Mouse (Mus musculus) liver, embryonic 15.5 days (tissue): ENCODE measurements around the gene Gm26661. TPM values are rescaled to one million over a fixed set of nuclear protein-coding genes. Genes with fewer than 3 reads are reported as not detected.

Experiments used
- ATAC-seq: fragments of 200-750 bp; cut with Nextera tagmentation; 2 replicates; pipeline ENCODE4 v1.8.0; 2017; ENCODE audit warnings: moderate number of reproducible peaks, mild to moderate bottlenecking, moderate library complexity; ENCODE audit not compliant: insufficient read depth
- H3K27ac ChIP-seq: fragments of 300-500 bp; sonication (generic); replicated peaks from 2 replicates; pipeline ENCODE4 v1.5.1; 2015; ENCODE audit warnings: mild to moderate bottlenecking, inconsistent platforms
- H3K27me3 ChIP-seq: fragments of 300-500 bp; sonication (generic); 2 replicates; pipeline ENCODE4 v1.6.1; 2015; ENCODE audit warnings: mild to moderate bottlenecking, inconsistent platforms
- H3K36me3 ChIP-seq: fragments of 300-500 bp; sonication (generic); replicated peaks from 2 replicates; pipeline ENCODE4 v1.6.1; 2015; ENCODE audit warnings: moderate library complexity, mild to moderate bottlenecking, inconsistent platforms
- H3K4me1 ChIP-seq: fragments of 300-500 bp; sonication (generic); replicated peaks from 2 replicates; pipeline ENCODE4 v1.6.1; 2015; ENCODE audit warnings: inconsistent platforms
- H3K4me2 ChIP-seq: fragments of 300-500 bp; sonication (generic); 2 replicates; pipeline ENCODE4 v1.6.1; 2015; ENCODE audit warnings: moderate library complexity, mild to moderate bottlenecking, inconsistent platforms
- H3K4me3 ChIP-seq: fragments of 300-500 bp; sonication (generic); replicated peaks from 2 replicates; pipeline ENCODE4 v1.5.1; 2015; ENCODE audit warnings: mild to moderate bottlenecking, inconsistent platforms
- H3K9ac ChIP-seq: fragments of 300-500 bp; sonication (generic); 2 replicates; pipeline ENCODE4 v1.6.1; 2015; ENCODE audit warnings: moderate library complexity, mild to moderate bottlenecking, inconsistent platforms
- H3K9me3 ChIP-seq: fragments of 300-500 bp; sonication (generic); replicated peaks from 2 replicates; pipeline ENCODE4 v1.6.1; 2016; ENCODE audit warnings: inconsistent platforms
- WGBS: fragments of 180-500 bp; shearing (Covaris S2); methylation state at CpG from one replicate; pipeline ENCODE4 v1.1.7; 2015; ENCODE audit warnings: mixed read lengths; ENCODE audit not compliant: insufficient replicate concordance; 5-methylcytosine and 5-hydroxymethylcytosine counted together
- polyA plus RNA-seq: library from polyadenylated mRNA; unstranded; fragments of >200 nt; fragmentation: Nextera tagmentation; extraction: Ambion mirVana; gene quantifications from 2 replicates; pipeline ENCODE4 v1.2.1, GENCODE M21; 2015

The Gm26661 gene
- polyA plus RNA-seq, result not detected in 2 replicates

DNA sequence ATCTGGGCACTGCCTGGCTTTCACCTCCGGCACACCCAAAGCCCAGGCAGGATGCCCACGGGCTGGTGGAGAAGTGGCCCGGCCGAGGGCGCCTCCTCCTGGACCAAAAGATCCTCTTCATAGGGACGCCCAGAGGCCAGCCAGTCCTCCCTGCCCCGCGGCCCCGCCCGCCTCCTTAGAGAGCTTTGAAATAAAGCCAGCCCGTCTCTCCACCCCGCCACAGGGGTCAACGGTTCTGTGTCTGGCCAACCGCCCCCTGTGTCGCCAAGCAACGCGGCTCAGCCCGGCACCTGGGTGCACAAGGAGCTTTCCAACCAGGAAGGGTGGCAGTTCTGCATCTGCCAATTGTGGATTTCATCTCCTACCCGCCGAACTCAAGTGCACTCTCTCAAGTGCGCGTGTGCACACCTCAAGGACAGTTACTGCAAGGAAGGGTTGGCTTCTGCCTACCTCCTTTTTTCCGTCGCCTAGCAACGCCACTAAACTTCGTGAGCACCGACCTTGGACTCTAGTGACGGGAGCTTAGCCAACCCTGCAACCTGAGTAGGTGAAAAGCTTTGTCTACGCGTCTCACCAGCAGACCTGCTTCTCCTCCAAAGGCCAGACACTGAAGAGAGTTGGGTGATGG, at the start of gene Gm26661:
Gm26661 (plus strand) TSS at position 56 of the 628 bp plus-strand sequence.
- no peaks in the 10 kb centered on the region for H3K4me1 ChIP-seq
- ATAC-seq, result no peak
- no peaks in the 10 kb centered on the region for H3K9me3 ChIP-seq
- peaks cover 13% of the 10 kb centered on the region for H3K27me3 ChIP-seq
- H3K27ac ChIP-seq, result no peak within 1 kb of the TSS
- H3K36me3 ChIP-seq, result no peaks in the 10 kb centered on the region
- H3K4me2 ChIP-seq, result peak within 1 kb of the TSS; percentile 51
- 5% methylated on average over 30 of the region's 30 CpGs for WGBS
- peak within 1 kb of the TSS; percentile 29 for H3K4me3 ChIP-seq
- H3K9ac ChIP-seq, result no peak within 1 kb of the TSS

DNA sequence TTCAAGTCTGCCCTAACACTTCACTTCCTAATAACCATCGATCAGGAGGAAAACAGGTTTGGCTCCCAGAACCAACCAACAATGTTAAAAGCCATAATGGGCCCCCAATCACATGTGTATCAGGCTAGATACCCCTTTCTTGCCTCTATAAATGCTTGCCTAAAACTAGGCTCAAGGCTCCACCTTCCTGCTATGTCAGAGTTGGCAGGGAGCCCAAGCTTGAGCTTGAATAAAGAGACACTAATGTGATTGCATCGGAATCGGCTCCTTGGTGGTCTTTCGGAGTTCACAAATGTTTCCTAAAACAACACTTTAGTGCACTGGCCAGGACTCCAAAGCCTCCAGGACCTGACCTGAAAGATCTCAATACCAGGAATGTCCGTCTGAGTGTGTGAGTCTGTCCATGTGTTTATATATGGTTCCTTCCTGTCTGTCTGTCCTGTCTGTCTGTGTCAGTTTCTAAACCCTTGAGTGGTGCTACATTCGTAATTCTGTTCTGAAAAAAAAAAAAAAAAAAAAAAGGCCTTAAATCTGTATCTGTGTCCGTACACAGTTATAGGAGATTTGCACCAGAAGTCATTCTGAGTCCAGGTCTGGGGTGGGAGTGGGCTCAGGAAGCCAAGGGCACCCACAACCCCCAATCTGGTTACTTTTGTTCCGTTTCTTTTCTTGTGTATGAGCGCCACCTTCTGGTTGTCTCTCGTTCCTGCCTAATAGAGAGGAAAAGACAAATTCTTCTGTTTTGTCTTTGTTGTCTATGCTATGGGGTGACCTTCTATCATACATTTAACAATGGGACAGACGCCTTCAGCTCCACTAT, 42.2 kb upstream of the Gm26661 start:
- Histone ChIP-seq H3K4me3 (no peak overlapping the region), H3K27me3 (no peaks in the 10 kb centered on the region), H3K36me3 (no peaks in the 10 kb centered on the region), H3K4me1 (peaks cover 3% of the 10 kb centered on the region; the same call in 1 of the 2 replicates), H3K4me2 (no peak overlapping the region), H3K9ac (no peak overlapping the region), H3K9me3 (no peaks in the 10 kb centered on the region), H3K27ac (no peak overlapping the region)
- no peak for ATAC-seq
- WGBS, result 27% methylated on average over 11 of the region's 11 CpGs

DNA sequence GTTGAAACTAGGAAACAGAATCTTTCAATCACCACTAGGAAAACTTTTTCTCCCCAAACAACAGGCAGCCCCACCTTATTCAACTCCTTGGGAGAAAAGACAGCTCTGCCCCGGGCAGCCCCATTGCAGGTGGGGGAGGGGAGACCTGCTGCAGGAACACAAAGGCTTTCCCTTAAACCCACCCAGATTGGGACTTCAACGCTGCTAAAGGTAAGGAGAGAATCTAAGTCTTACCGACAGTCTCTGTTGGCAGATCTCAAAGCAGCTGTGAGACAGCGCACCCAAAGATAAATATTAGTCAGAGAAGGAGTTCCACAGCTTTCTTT, 41.7 kb upstream of the Gm26661 start:
- no peak overlapping the region for H3K4me3 ChIP-seq

DNA sequence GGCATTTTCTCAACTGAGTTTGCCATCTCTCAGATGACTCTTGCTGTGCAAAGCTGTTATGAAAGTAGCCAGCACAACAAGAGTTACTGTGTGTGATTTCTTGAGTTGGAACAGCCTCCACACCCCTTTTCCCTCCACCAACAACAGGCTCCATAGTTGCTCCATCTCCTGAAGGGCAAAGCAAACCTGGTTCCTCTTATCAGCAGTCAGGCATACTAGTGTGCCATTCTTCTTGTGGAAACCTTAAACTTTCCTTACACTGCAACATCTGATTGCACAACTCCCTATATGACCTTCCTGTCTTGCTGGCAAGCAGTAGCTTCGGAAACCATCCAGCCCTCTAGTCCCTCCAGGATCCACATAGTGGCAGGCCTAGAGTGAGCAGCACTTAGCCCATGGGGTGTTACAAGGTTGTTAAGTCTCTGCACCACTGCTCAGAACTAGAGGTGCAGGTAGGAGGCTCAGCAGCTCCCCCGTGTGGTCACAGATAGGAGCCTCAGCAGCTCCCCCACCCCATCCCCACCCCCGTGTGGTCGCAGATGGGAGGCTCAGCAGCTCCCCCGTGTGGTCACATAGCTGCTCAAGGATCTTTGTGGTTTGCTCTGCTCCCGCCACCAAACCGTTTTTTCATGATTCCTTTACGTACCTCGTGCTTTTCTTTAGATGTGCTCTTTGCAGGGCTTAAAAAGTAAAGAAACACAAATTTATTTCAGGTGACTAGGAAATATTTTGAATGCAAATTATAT, 25.6 kb upstream of the Gm26661 start:
- no peaks in the 10 kb centered on the region for H3K4me1 ChIP-seq
- no peaks in the 10 kb centered on the region for H3K9me3 ChIP-seq
- H3K36me3 ChIP-seq, result no peaks in the 10 kb centered on the region
- peak; percentile 58 for ATAC-seq
- no peak overlapping the region for H3K27ac ChIP-seq
- H3K4me2 ChIP-seq, result no peak overlapping the region
- no peak overlapping the region for H3K4me3 ChIP-seq
- H3K27me3 ChIP-seq, result no peaks in the 10 kb centered on the region; the same call in 1 of the 2 replicates
- 8% methylated on average over 9 of the region's 9 CpGs for WGBS
- no peak overlapping the region for H3K9ac ChIP-seq

More for the DNA sequence above, 41.7 kb upstream of the Gm26661 start:
- H3K9ac ChIP-seq, result no peak overlapping the region
- WGBS, result 18% methylated on average over 4 of the region's 4 CpGs
- no peak overlapping the region; the same call in 1 of the 2 replicates for H3K4me2 ChIP-seq
- no peaks in the 10 kb centered on the region for H3K36me3 ChIP-seq
- H3K27ac ChIP-seq, result no peak overlapping the region
- H3K9me3 ChIP-seq, result no peaks in the 10 kb centered on the region
- peaks cover 3% of the 10 kb centered on the region; the same call in 1 of the 2 replicates for H3K4me1 ChIP-seq
- ATAC-seq, result no peak
- no peaks in the 10 kb centered on the region for H3K27me3 ChIP-seq

DNA sequence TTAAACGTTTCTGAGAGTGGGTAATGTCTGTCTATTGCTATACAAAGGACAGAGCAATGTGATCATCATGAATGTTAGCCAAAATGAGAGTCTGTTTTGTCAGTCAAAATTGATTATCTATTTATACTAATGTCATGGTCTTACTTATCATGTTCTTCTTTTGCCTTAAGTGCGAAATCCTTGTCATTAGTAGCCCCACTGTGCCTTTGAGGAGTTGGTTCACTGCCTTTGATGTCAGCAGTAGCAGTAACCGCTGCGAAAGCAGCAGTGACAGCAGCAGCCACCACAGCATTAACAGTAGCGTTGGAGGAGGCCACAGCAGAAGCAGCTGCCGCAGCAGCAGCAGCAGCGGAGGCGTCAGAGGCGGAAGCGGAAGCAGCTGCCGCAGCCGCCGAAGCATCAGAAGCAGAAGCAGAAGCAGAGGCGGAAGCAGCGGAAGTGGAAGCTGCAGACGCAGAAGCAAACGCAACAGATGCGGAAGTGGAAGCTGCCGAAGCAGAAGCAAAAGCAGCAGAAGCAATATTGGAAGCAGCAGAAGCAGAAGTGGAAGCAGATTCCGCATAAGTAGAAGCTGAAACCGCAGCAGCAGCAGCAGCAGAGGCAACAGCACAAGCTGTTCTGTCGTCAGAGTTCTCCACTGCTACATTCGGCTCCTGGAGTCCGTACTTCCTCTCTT, 17.5 kb upstream of the Gm26661 start:
- Histone ChIP-seq H3K4me1 (no peaks in the 10 kb centered on the region), H3K9me3 (no peaks in the 10 kb centered on the region), H3K4me3 (peak overlapping the region; percentile 62), H3K9ac (peak overlapping the region; percentile 43; the same call in 1 of the 2 replicates), H3K4me2 (peak overlapping the region; percentile 62), H3K36me3 (no peaks in the 10 kb centered on the region), H3K27me3 (no peaks in the 10 kb centered on the region; the same call in 1 of the 2 replicates), H3K27ac (peak overlapping the region; percentile 19; the same call in 1 of the 2 replicates)
- WGBS, result 12% methylated on average over 24 of the region's 24 CpGs
- peak; percentile 40; the same call in 1 of the 2 replicates for ATAC-seq

DNA sequence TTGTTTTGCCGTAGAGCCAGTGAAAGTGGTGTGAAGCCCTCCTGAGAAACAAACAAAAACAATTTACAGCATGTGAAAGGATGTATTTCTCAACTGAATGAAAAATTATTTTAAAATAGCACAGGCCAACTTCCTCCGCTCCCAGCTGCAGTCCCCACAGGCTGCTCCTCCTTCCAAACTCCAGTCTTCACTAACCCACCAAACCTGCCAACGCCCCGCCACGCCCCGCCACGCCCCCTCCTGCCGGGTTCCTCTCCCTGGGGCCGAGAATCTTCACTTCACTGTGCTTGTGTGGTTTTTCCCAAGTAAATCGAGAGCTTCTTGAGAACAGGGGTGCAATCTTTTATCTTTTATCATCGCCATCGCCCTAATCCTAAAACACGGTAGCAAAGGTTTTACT, 5.3 kb upstream of the Gm26661 start:
- no peaks in the 10 kb centered on the region for H3K36me3 ChIP-seq
- H3K4me1 ChIP-seq, result peaks cover 4% of the 10 kb centered on the region; the same call in 1 of the 2 replicates
- peaks cover 2% of the 10 kb centered on the region for H3K27me3 ChIP-seq
- H3K4me2 ChIP-seq, result no peak overlapping the region
- H3K9ac ChIP-seq, result no peak overlapping the region
- H3K4me3 ChIP-seq, result no peak overlapping the region
- 18% methylated on average over 13 of the region's 13 CpGs for WGBS
- ATAC-seq, result no peak
- H3K27ac ChIP-seq, result no peak overlapping the region
- H3K9me3 ChIP-seq, result no peaks in the 10 kb centered on the region

DNA sequence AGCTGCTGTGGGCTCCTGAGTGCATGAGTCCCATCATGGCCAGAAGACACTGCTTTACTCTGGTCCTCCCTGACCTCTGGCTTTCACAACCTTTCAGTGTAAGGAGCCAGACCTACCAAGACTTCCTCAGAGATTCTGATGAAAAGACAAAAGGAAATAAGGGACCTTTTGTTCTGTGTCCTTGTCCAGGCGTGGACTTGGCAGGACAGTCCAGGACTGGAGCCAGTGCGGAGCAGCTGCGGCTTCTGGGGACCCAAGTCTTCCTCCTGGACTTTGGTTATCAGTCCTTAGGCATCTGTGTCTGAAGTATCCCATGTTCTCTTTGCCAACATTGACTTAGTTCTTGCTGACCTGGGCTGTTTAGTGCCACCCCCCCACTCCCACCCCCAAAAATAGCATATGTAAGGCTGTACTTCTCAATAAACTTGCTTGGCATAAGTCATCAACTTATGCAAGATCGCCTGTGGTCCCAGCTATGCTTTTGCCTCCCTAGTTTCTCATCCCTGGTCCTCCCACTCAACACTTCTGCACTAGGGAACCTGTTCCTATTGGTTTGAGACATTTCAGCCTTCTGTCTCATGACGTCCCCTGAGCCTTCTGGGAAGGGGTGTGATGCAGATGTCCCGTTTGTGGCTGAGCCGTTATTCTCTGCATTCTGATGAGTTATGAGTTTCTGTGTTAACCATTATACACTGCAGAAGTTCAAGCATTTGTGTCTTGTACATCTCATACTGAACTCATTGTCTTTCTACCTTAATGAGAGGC, 1.9 kb upstream of the Gm26661 start:
- Histone ChIP-seq H3K9ac (no peak overlapping the region), H3K27me3 (peaks cover 13% of the 10 kb centered on the region), H3K4me1 (peaks cover 4% of the 10 kb centered on the region; the same call in 1 of the 2 replicates), H3K27ac (no peak overlapping the region), H3K9me3 (no peaks in the 10 kb centered on the region), H3K36me3 (no peaks in the 10 kb centered on the region), H3K4me2 (no peak overlapping the region), H3K4me3 (no peak overlapping the region)
- no peak for ATAC-seq
- WGBS, result 61% methylated on average over 7 of the region's 7 CpGs

DNA sequence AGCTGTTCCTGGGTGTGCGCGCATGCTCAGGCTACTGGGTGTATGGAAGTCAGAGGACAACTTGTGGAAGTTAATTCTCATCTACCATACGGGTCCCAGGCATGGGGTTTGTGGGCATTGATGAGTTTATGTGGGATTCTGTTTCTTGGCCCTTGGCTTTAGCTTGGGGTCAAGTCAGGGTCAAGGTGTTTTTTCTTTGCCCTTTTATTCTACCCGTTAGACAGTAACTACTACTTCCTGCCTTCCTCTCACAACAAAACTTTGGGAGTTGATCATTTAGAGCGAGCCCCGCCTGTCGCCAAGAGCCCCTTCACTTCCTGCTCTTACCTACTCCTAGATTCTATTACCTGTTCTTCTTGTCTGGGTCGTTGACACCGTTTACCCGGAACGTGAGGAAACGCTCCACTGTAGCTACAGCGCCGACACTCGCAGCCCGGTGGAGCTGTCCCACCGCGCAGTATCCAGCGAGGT, 291 bp upstream of the Gm26661 start:
- Histone ChIP-seq H3K27ac (no peak overlapping the region), H3K4me2 (peak overlapping the region; percentile 51), H3K9me3 (no peaks in the 10 kb centered on the region), H3K27me3 (peaks cover 13% of the 10 kb centered on the region), H3K36me3 (no peaks in the 10 kb centered on the region), H3K4me3 (peak overlapping the region; percentile 29), H3K4me1 (peaks cover 2% of the 10 kb centered on the region; the same call in 1 of the 2 replicates), H3K9ac (no peak overlapping the region)
- 12% methylated on average over 19 of the region's 19 CpGs for WGBS
- ATAC-seq, result no peak

DNA sequence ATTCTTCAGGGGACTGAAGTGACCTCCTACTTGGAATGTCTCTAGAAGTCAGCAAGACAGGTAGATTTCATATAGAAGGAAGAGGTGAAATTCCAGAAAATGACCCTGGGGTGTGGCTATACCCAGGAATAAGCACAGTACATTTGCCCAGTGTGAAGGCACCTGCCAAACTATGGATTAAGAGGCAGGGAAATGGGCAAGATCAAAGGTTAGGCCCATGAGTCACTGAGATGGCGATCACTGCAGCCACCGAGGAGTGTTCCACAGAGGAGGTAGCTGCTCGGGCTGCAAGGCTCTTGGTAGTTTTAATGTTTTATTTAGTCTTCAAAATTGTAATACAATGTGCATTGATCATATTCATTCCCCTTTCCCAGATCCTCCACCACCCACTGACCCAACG, 4.6 kb downstream of the Gm26661 start:
- H3K4me3 ChIP-seq, result no peak overlapping the region
- no peaks in the 10 kb centered on the region for H3K4me1 ChIP-seq
- H3K27ac ChIP-seq, result no peak overlapping the region
- peaks cover 12% of the 10 kb centered on the region for H3K27me3 ChIP-seq
- 54% methylated on average over 4 of the region's 4 CpGs for WGBS
- H3K9me3 ChIP-seq, result no peaks in the 10 kb centered on the region
- no peaks in the 10 kb centered on the region for H3K36me3 ChIP-seq
- no peak overlapping the region for H3K4me2 ChIP-seq
- ATAC-seq, result no peak
- no peak overlapping the region for H3K9ac ChIP-seq

DNA sequence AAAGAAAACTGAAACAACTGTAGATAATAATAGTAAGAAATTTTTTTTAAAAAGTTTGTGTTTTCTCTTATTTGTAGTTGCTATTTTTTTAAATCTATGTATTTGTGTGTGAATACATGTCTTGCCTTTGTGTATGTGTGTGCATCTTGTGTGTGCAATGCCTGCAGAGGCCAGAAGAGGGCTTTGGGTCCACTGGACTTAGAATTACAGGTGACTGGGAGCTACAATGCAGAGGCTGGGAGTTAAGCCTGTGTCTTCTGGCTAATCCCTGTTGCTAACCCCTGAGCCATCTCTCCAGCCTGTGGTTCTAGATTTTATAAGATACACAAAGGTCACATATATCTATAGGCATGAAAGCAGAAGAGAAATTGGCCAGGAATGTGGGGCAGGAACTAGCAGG, 9.2 kb downstream of the Gm26661 start:
- ATAC-seq, result no peak
- Histone ChIP-seq H3K4me2 (no peak overlapping the region), H3K4me3 (no peak overlapping the region), H3K27ac (no peak overlapping the region), H3K9me3 (no peaks in the 10 kb centered on the region), H3K4me1 (no peaks in the 10 kb centered on the region), H3K36me3 (no peaks in the 10 kb centered on the region), H3K27me3 (no peaks in the 10 kb centered on the region), H3K9ac (no peak overlapping the region)
